Mouse (Mus musculus) bone marrow, adult 2 months (tissue): ENCODE data around the gene Oser1.

Experiments used
- CTCF ChIP-seq: fragments of 200-500 bp; IDR thresholded peaks from 2 replicates; pipeline ENCODE4 v1.5.1; 2011; ENCODE audit warnings: low read length, control low read depth; ENCODE audit not compliant: control insufficient read depth, insufficient read depth
- POLR2A ChIP-seq: fragments of 200-500 bp; IDR thresholded peaks from 2 replicates; pipeline ENCODE4 v1.6.1; 2011; ENCODE audit warnings: low read depth, mild to moderate bottlenecking, control low read depth, low read length, borderline replicate concordance; ENCODE audit not compliant: control insufficient read depth

DNA sequence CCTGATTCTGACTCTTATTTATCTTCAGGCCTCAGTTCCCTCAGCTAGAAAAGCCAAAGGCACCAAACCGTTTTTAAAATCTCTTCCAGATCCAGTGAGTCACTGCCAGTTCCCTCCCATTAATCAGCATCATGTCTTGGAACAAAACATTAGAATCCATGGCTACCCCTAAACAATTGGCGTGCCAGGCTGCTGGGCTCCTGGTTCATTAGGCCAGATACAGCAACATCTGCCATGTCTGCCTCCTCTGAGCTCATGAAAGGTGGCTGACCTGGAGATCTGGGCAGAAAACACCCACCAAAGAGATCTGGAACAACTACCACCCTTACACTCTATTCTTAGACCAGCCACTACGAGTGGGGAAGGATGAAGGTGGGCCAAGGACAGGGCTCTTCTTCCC is 46.6 kb upstream of the Oser1 start:
- TF ChIP-seq POLR2A (no peak), CTCF (no peak)
